Mouse (Mus musculus): ENCODE data around the gene Gtf3c5.

Gene Gtf3c5

DNA sequence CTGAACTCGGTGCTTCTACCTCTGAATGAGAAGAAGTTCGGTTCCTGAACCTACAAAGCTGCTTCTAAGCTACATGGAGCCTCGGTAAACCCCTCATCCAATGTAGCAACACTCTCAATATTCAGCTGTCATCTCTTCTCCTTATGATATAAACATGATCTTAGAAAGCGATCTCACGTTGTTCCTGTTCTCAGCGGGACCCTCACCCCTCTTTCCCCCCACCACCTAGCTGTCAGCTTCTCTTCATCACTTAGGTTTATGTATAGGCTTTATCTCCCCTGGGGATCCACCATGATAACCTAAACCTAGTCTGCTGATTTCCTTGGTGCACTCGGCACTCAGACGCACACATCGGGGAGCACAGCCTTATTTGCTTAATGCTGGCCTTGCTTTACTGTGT, at the start of gene Gtf3c5:
Gene Gtf3c5 (minus strand): TSS at position 101 of the 400 bp plus-strand sequence.
- in situ Hi-C loops (cut with MboI; ENCODE audit: low pct_unique_long_range_greater_than_20kb in 1 of 2, low sequenced_read_pairs in 2 of 2, unreplicated experiment in 1 of 2) = no loop called here

GRCm38 (mm10) chr2:28633136-28633535, 49.6 kb upstream of the Gtf3c5 start:
- in situ Hi-C loops (cut with MboI; ENCODE audit: low pct_unique_long_range_greater_than_20kb in 1 of 2, low sequenced_read_pairs in 2 of 2, unreplicated experiment in 1 of 2) = loop anchor here in 1 of 2 experiments (5.0 kb wide), 1 partner anchor 36 kb away; no protein-coding TSS in a partner anchor

- in situ Hi-C loops (cut with MboI; ENCODE audit: low pct_unique_long_range_greater_than_20kb in 1 of 2, low sequenced_read_pairs in 2 of 2, unreplicated experiment in 1 of 2) = loop anchor here in 1 of 2 experiments (5.0 kb wide), 1 partner anchor 35 kb away; no protein-coding TSS in a partner anchor
Observed at GRCm38 (mm10) chr2:28632626-28633025, 49.1 kb upstream of the Gtf3c5 start.

- in situ Hi-C loops (cut with MboI; ENCODE audit: low pct_unique_long_range_greater_than_20kb in 1 of 2, low sequenced_read_pairs in 2 of 2, unreplicated experiment in 1 of 2) = loop anchor here in 1 of 2 experiments (5.0 kb wide), 1 partner anchor 33 kb away; no protein-coding TSS in a partner anchor
Observed at GRCm38 (mm10) chr2:28629911-28630381, 46.4 kb upstream of the Gtf3c5 start.

- in situ Hi-C loops (cut with MboI; ENCODE audit: low pct_unique_long_range_greater_than_20kb in 1 of 2, low sequenced_read_pairs in 2 of 2, unreplicated experiment in 1 of 2) = no loop called here
Observed at GRCm38 (mm10) chr2:28628053-28628452, 44.5 kb upstream of the Gtf3c5 start.

DNA sequence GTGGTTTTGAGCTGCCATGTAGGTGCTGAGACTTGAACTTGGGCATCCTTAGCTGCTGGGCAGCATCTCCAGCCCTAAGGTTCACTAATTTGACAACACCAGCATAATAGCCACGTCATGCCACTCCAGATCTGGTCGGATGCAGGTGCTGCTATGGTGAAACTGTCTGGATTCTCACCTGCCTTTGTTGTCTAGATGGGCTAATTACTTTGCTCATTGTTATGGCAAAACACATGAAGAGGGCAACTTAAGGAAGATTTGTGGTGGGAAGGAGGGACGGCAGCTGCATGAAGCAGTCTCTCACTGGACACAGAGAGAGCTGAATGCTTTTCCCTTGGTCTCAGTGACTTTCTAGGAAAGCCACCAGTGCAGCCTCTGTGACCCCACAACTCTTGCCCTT, 42.5 kb upstream of the Gtf3c5 start:
- in situ Hi-C loops (cut with MboI; ENCODE audit: low pct_unique_long_range_greater_than_20kb in 1 of 2, low sequenced_read_pairs in 2 of 2, unreplicated experiment in 1 of 2) = no loop called here

- in situ Hi-C loops (cut with MboI; ENCODE audit: low pct_unique_long_range_greater_than_20kb in 1 of 2, low sequenced_read_pairs in 2 of 2, unreplicated experiment in 1 of 2) = no loop called here
Observed at GRCm38 (mm10) chr2:28624870-28625269, 41.3 kb upstream of the Gtf3c5 start.

- in situ Hi-C loops (cut with MboI; ENCODE audit: low pct_unique_long_range_greater_than_20kb in 1 of 2, low sequenced_read_pairs in 2 of 2, unreplicated experiment in 1 of 2) = no loop called here
Observed at GRCm38 (mm10) chr2:28622521-28623124, 39.1 kb upstream of the Gtf3c5 start.

- in situ Hi-C loops (cut with MboI; ENCODE audit: low pct_unique_long_range_greater_than_20kb in 1 of 2, low sequenced_read_pairs in 2 of 2, unreplicated experiment in 1 of 2) = no loop called here
Observed at GRCm38 (mm10) chr2:28621664-28622171, 38.2 kb upstream of the Gtf3c5 start, which contains the start of gene Gfi1b. Gfi1b (minus strand) TSS chr2:28621982.

DNA sequence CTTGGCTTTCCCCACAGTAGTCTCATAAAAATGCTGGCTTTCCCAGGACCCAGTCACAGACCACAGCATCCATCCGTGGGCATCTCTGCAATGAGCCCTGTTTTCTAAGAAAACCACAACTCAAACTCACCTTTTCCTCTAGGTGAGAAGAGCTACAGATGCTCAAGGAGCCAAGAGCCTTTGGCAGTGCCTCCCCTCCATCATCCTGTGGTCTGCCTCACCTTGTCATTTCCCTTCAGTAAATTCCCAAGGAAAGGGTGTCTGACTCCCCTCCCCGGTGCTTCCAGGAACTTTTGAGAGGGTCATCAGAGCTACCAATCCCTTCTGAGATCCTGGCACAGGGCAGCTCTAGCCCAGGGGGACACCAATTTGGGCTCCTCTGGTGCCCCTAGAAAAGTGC, 37.6 kb upstream of the Gtf3c5 start:
- in situ Hi-C loops (cut with MboI; ENCODE audit: low pct_unique_long_range_greater_than_20kb in 1 of 2, low sequenced_read_pairs in 2 of 2, unreplicated experiment in 1 of 2) = no loop called here

- in situ Hi-C loops (cut with MboI; ENCODE audit: low pct_unique_long_range_greater_than_20kb in 1 of 2, low sequenced_read_pairs in 2 of 2, unreplicated experiment in 1 of 2) = no loop called here
Observed at GRCm38 (mm10) chr2:28620522-28620921, 37.0 kb upstream of the Gtf3c5 start.

GRCm38 (mm10) chr2:28619369-28619768, 35.8 kb upstream of the Gtf3c5 start:
- in situ Hi-C loops (cut with MboI; ENCODE audit: low pct_unique_long_range_greater_than_20kb in 1 of 2, low sequenced_read_pairs in 2 of 2, unreplicated experiment in 1 of 2) = no loop called here

DNA sequence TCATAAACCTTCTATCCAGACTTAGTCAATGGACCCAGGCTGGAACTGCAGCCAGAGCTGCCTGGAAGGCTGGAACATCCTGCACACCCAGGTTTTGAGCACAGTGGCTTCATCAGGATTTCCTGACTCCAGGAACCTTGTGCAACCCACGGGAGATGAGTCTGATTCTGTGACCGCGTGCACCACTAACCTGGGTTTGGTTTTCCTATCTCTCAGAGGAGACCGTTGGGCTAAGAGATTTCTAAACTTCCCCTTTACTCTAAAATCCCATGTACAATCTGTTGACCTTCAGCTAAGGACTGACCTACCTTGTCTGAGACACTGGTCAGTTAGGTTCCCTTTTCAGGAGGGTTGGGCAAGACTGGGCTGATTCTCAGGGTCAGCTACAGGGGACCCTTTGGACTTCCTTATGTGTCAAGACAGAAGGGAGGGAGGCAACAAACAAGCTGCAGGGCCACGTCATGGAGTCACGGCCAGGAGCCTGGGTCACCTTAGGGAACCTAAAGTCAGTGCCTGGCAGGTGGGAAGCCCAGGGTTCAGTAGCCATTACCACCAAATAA, 35.3 kb upstream of the Gtf3c5 start:
- in situ Hi-C loops (cut with MboI; ENCODE audit: low pct_unique_long_range_greater_than_20kb in 1 of 2, low sequenced_read_pairs in 2 of 2, unreplicated experiment in 1 of 2) = no loop called here

DNA sequence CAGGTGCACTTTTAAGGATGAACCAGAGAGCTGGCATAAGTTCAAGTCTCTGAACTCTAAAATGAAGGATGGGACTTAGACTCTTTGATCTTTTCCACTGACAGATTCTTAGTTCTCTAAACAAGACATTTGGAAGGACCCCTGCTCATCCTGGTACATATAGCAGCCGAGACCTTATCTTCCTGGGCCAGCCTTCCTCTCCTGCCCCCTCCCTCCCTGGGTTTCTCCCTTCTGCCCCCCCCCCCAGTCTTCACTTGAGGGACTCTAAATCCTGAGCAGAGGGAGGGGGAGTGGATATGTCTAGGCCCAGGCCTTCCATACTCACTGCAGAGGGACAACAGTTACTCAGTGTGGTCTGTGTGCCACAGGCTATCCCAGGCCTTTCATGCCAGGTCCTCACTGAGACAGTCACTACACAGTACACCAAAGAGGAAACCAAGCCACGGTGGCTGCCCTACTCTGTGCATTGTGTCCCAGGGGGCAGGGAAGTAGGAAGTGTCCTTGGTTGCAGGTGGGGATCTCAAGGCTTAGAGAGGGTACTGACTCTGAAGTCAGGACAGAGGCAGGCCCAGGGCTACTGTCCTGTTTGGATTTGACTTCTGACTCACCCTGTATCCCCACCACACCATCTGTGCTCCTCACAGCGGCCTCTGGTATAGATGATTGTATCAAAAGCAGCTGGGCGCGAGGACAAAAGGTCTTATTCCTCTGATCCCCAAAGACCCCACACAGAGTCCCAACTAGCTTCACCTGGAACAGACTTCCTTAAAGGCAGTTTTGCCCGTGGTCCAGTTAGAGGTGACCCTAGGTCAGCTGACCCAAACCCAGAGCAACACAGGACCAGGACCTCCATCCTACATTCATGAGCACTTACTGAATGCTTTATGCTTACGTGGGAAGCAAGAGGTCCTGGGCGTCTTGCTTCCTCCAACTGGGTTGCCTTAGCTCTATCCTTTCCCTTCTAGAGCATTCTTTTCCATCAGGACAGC, 34.2 kb upstream of the Gtf3c5 start:
- in situ Hi-C loops (cut with MboI; ENCODE audit: low pct_unique_long_range_greater_than_20kb in 1 of 2, low sequenced_read_pairs in 2 of 2, unreplicated experiment in 1 of 2) = no loop called here

GRCm38 (mm10) chr2:28616874-28617273, 33.3 kb upstream of the Gtf3c5 start:
- in situ Hi-C loops (cut with MboI; ENCODE audit: low pct_unique_long_range_greater_than_20kb in 1 of 2, low sequenced_read_pairs in 2 of 2, unreplicated experiment in 1 of 2) = no loop called here

DNA sequence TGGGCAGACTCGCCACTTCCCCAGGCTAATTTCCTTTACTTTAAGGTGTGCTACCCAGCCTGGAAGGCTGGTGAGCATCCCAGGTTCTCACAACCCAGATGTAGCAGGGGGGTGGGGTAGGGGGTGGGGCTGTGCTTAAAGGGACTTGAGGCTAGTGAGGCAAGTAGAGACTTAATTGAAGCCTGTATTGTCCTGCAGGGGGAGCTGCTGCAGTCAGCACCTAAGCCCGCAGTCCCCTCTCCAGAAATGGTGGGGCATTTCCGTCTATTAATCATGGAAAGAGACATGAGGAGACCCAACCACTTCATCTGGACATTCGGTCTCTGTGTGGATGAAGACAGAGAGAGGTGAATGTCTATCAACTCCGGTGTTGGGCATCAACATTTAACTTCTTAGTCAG, 32.8 kb upstream of the Gtf3c5 start:
- in situ Hi-C loops (cut with MboI; ENCODE audit: low pct_unique_long_range_greater_than_20kb in 1 of 2, low sequenced_read_pairs in 2 of 2, unreplicated experiment in 1 of 2) = no loop called here

- in situ Hi-C loops (cut with MboI; ENCODE audit: low pct_unique_long_range_greater_than_20kb in 1 of 2, low sequenced_read_pairs in 2 of 2, unreplicated experiment in 1 of 2) = no loop called here
Observed at GRCm38 (mm10) chr2:28613599-28613998, 30.0 kb upstream of the Gtf3c5 start.

- in situ Hi-C loops (cut with MboI; ENCODE audit: low pct_unique_long_range_greater_than_20kb in 1 of 2, low sequenced_read_pairs in 2 of 2, unreplicated experiment in 1 of 2) = no loop called here
Observed at GRCm38 (mm10) chr2:28612436-28613063, 29.0 kb upstream of the Gtf3c5 start.
